Mouse (Mus musculus) MEL (cell line): ENCODE data around the gene Ogfr. TPM values are rescaled to one million over a fixed set of nuclear protein-coding genes. Genes with fewer than 3 reads are reported as not detected.

Experiments used
- DNase-seq: peaks from one replicate; pipeline ENCODE4 v3.0.0; 2011; ENCODE audit warnings: low read depth, low spot score
- H3K27ac ChIP-seq: 2 replicates; pipeline ENCODE4 v1.5.1; 2012; ENCODE audit warnings: low read depth, mild to moderate bottlenecking, control low read depth, low read length, moderate library complexity; ENCODE audit not compliant: control insufficient read depth
- H3K27me3 ChIP-seq, 2 experiments: fragments of 150-350 bp in 1 of 2; sonication (generic) in 1 of 2; 2 replicates each; pipeline ENCODE4 v1.6.1; 2012; ENCODE audit warnings: low read length in 2 of 2, mild to moderate bottlenecking in 2 of 2, improper control_type of control experiment in 1 of 2, moderate library complexity in 1 of 2; ENCODE audit not compliant: insufficient read depth in 2 of 2, control insufficient read depth in 1 of 2
- H3K36me3 ChIP-seq, 2 experiments: 2 replicates each; pipeline ENCODE4 v1.6.1; 2012 to 2014; ENCODE audit warnings: low read length in 2 of 2, improper control_type of control experiment in 1 of 2, inconsistent platforms in 1 of 2, mild to moderate bottlenecking in 1 of 2; ENCODE audit not compliant: insufficient read depth in 2 of 2, control insufficient read depth in 1 of 2
- H3K4me1 ChIP-seq, 2 experiments: fragments of 150-350 bp in 1 of 2; sonication (generic) in 1 of 2; 2 replicates each; pipeline ENCODE4 v1.6.1; 2012; ENCODE audit warnings: low read length in 2 of 2, improper control_type of control experiment in 1 of 2, mild to moderate bottlenecking in 1 of 2; ENCODE audit not compliant: insufficient read depth in 2 of 2, control insufficient read depth in 1 of 2
- H3K4me3 ChIP-seq, 2 experiments: fragments of 150-350 bp in 1 of 2; sonication (generic) in 1 of 2; 2 replicates each; pipeline ENCODE4 v1.5.1; 2012; ENCODE audit warnings: low read depth in 2 of 2, low read length in 2 of 2, mild to moderate bottlenecking in 2 of 2, moderate library complexity in 2 of 2, control low read depth in 1 of 2, improper control_type of control experiment in 1 of 2; ENCODE audit not compliant: control insufficient read depth in 1 of 2, insufficient read depth in 1 of 2
- H3K79me2 ChIP-seq: 2 replicates; pipeline ENCODE4 v1.6.1; 2012; ENCODE audit warnings: mild to moderate bottlenecking, low read length, moderate library complexity; ENCODE audit not compliant: control insufficient read depth, poor library complexity, insufficient read depth
- H3K9ac ChIP-seq: 2 replicates; pipeline ENCODE4 v1.6.1; 2012; ENCODE audit warnings: low read depth, mild to moderate bottlenecking, control low read depth, low read length, moderate library complexity; ENCODE audit not compliant: control insufficient read depth, poor library complexity, severe bottlenecking
- H3K9me3 ChIP-seq: fragments of 150-350 bp; sonication (generic); replicated peaks from 2 replicates; pipeline ENCODE4 v1.6.1; 2012; ENCODE audit warnings: mild to moderate bottlenecking, low read length, improper control_type of control experiment, moderate library complexity; ENCODE audit not compliant: insufficient read depth
- EP300 ChIP-seq, 2 experiments: IDR thresholded peaks; 2 replicates each; pipeline ENCODE4 v1.6.1; 2011; ENCODE audit warnings: improper control_type of control experiment in 2 of 2, low read length in 2 of 2, low read depth in 1 of 2, mild to moderate bottlenecking in 1 of 2
- ETS1 ChIP-seq: IDR thresholded peaks from 2 replicates; pipeline ENCODE4 v1.6.1; 2012; ENCODE audit warnings: low read depth, mild to moderate bottlenecking, inconsistent platforms, low read length, improper control_type of control experiment, moderate library complexity
- GABPA ChIP-seq: IDR thresholded peaks from 2 replicates; pipeline ENCODE4 v1.6.1; 2012; ENCODE audit warnings: low read depth, mild to moderate bottlenecking, inconsistent platforms, low read length, improper control_type of control experiment, moderate library complexity
- GATA1 ChIP-seq: IDR thresholded peaks from 2 replicates; pipeline ENCODE4 v1.6.1; 2011; ENCODE audit warnings: low read depth, low read length, improper control_type of control experiment
- HCFC1 ChIP-seq: IDR thresholded peaks from 2 replicates; pipeline ENCODE4 v1.6.1; 2012; ENCODE audit warnings: low read depth, mild to moderate bottlenecking, inconsistent platforms, low read length, improper control_type of control experiment, moderate library complexity
- JUND ChIP-seq: IDR thresholded peaks from 2 replicates; pipeline ENCODE4 v1.6.1; 2011; ENCODE audit warnings: low read depth, mild to moderate bottlenecking, improper control_type of control experiment, low read length
- MAFK ChIP-seq: IDR thresholded peaks from 2 replicates; pipeline ENCODE4 v1.6.1; 2011; ENCODE audit warnings: low read depth, mild to moderate bottlenecking, low read length, improper control_type of control experiment, borderline replicate concordance
- MAX ChIP-seq: IDR thresholded peaks from 2 replicates; pipeline ENCODE4 v1.6.1; 2011; ENCODE audit warnings: low read length, improper control_type of control experiment
- MEF2A ChIP-seq: IDR thresholded peaks from 2 replicates; pipeline ENCODE4 v1.6.1; 2014; ENCODE audit warnings: low read depth, mild to moderate bottlenecking, inconsistent platforms, low read length, improper control_type of control experiment; ENCODE audit not compliant: poor library complexity, insufficient replicate concordance, severe bottlenecking; ENCODE audit errors: extremely low read depth
- MXI1 ChIP-seq: IDR thresholded peaks from 2 replicates; pipeline ENCODE4 v1.6.1; 2011; ENCODE audit warnings: mild to moderate bottlenecking, low read depth, low read length, improper control_type of control experiment
- MYB ChIP-seq: IDR thresholded peaks from 2 replicates; pipeline ENCODE4 v1.6.1; 2011; ENCODE audit warnings: mild to moderate bottlenecking, low read depth, low read length, improper control_type of control experiment
- MYC ChIP-seq: IDR thresholded peaks from 2 replicates; pipeline ENCODE4 v1.6.1; 2011; ENCODE audit warnings: low read depth, mild to moderate bottlenecking, low read length, improper control_type of control experiment, moderate library complexity
- NELFE ChIP-seq: IDR thresholded peaks from 2 replicates; pipeline ENCODE4 v1.6.1; 2011; ENCODE audit warnings: low read depth, low read length, improper control_type of control experiment
- NRF1 ChIP-seq: IDR thresholded peaks from 2 replicates; pipeline ENCODE4 v1.6.1; 2014; ENCODE audit warnings: low read depth, mild to moderate bottlenecking, inconsistent platforms, low read length, improper control_type of control experiment, moderate library complexity; ENCODE audit not compliant: poor library complexity, insufficient read depth, severe bottlenecking
- POLR2A ChIP-seq, 2 experiments: IDR thresholded peaks; 2 replicates each; pipeline ENCODE4 v1.6.1; 2011 to 2012; ENCODE audit warnings: low read length in 2 of 2, mild to moderate bottlenecking in 2 of 2, control low read depth in 1 of 2, improper control_type of control experiment in 1 of 2, low read depth in 1 of 2, moderate library complexity in 1 of 2; ENCODE audit not compliant: control insufficient read depth in 1 of 2, insufficient read depth in 1 of 2, poor library complexity in 1 of 2
- POLR2AphosphoS5 ChIP-seq: IDR thresholded peaks from 2 replicates; pipeline ENCODE4 v1.6.1; 2012; ENCODE audit warnings: low read depth, borderline replicate concordance, mild to moderate bottlenecking, inconsistent platforms, low read length, moderate library complexity, mixed read lengths
- RAD21 ChIP-seq: IDR thresholded peaks from 2 replicates; pipeline ENCODE4 v1.6.1; 2011; ENCODE audit warnings: mild to moderate bottlenecking, low read depth, low read length, improper control_type of control experiment
- RCOR1 ChIP-seq: IDR thresholded peaks from 2 replicates; pipeline ENCODE4 v1.6.1; 2012; ENCODE audit warnings: low read depth, mild to moderate bottlenecking, inconsistent platforms, low read length, improper control_type of control experiment
- SMC3 ChIP-seq: IDR thresholded peaks from 2 replicates; pipeline ENCODE4 v1.6.1; 2011; ENCODE audit warnings: low read depth, low read length, improper control_type of control experiment
- TAL1 ChIP-seq: IDR thresholded peaks from 2 replicates; pipeline ENCODE4 v1.6.1; 2012; ENCODE audit warnings: mild to moderate bottlenecking, inconsistent platforms, low read length, moderate library complexity, mixed read lengths
- TBP ChIP-seq: IDR thresholded peaks from 2 replicates; pipeline ENCODE4 v1.8.0; 2011; ENCODE audit warnings: low read depth, low read length, improper control_type of control experiment
- TCF12 ChIP-seq: IDR thresholded peaks from 2 replicates; pipeline ENCODE4 v1.6.1; 2014; ENCODE audit warnings: low read depth, mild to moderate bottlenecking, inconsistent platforms, low read length, improper control_type of control experiment, moderate library complexity
- UBTF ChIP-seq: IDR thresholded peaks from 2 replicates; pipeline ENCODE4 v1.6.1; 2012; ENCODE audit warnings: low read depth, mild to moderate bottlenecking, inconsistent platforms, low read length, improper control_type of control experiment, moderate library complexity, borderline replicate concordance; ENCODE audit not compliant: insufficient read depth
- USF1 ChIP-seq: IDR thresholded peaks from 2 replicates; pipeline ENCODE4 v1.6.1; 2014; ENCODE audit warnings: low read depth, mild to moderate bottlenecking, inconsistent platforms, low read length, improper control_type of control experiment, moderate library complexity
- ZC3H11A ChIP-seq: IDR thresholded peaks from 2 replicates; pipeline ENCODE4 v1.6.1; 2012; ENCODE audit warnings: low read depth, mild to moderate bottlenecking, inconsistent platforms, low read length, improper control_type of control experiment
- ZNF384 ChIP-seq: IDR thresholded peaks from 2 replicates; pipeline ENCODE4 v1.6.1; 2012; ENCODE audit warnings: low read depth, mild to moderate bottlenecking, inconsistent platforms, low read length, improper control_type of control experiment
- polyA plus RNA-seq, 2 experiments: library from polyadenylated mRNA; stranded (reverse) in 1 of 2; unstranded in 1 of 2; fragments of >175 nt in 1 of 2; fragments of >200 nt in 1 of 2; gene quantifications; 2 replicates each; pipeline versions ENCODE4 v1.2.1 to v1.2.4; 2012; ENCODE audit warnings: low replicate concordance in 2 of 2, low read depth in 1 of 2; ENCODE audit not compliant: insufficient read length in 2 of 2, insufficient read depth in 1 of 2, missing spikeins in 1 of 2
- total RNA-seq: library from RNA; depleted of rRNA; stranded (reverse); fragments of 300-350 nt; gene quantifications from 2 replicates; pipeline ENCODE4 v1.2.3, GENCODE M21; 2012

Gene Ogfr
- total and polyA plus RNA-seq, 3 experiments, result 38.6 to 44.7 TPM; not detected in 1

GRCm38 (mm10) chr2:180604781-180605180 is 15.7 kb downstream of the Ogfr start (continued):
- TF ChIP-seq MEF2A, result no peak

DNA sequence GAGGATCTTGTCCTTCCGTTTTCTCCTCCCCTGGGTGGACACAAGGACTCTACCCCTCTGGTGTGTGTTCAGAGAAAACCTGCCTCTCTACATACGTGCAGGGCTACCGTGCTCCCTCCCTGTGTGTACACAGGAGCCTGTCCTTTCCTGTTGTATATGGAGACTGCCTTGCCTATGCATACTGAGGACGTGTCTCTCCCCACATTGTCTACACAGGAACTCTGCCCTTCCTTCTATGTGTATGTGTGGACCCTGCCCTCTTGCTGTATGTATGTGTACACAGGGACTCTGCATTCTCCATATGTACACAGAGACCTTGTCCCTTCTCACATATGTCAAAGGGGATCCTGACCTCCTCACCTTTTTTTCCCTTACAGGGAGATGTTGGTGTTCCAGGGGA is 21.2 kb downstream of the Ogfr start:
- H3K9me3 ChIP-seq, result no peaks in the 10 kb centered on the region
- H3K27ac ChIP-seq, result no peak overlapping the region
- no peak for DNase-seq
- H3K27me3 ChIP-seq, result 0 out of 4 replicates have a peak, but pooled peaks cover 0 to 3% of the 10 kb centered on the region in 2 experiments
- H3K36me3 ChIP-seq, result no peaks in the 10 kb centered on the region
- TF ChIP-seq MYB (no peak), RAD21 (no peak), SMC3 (no peak), NRF1 (no peak), HCFC1 (no peak), JUND (no peak), ETS1 (no peak), TAL1 (no peak), TBP (no peak), RCOR1 (no peak), TCF12 (no peak), UBTF (no peak), GABPA (no peak), NELFE (no peak), ZNF384 (no peak)
- no peaks in the 10 kb centered on the region for H3K4me1 ChIP-seq
- no peak overlapping the region for H3K9ac ChIP-seq
- H3K4me3 ChIP-seq, result no peak overlapping the region
- no peaks in the 10 kb centered on the region for H3K79me2 ChIP-seq

DNA sequence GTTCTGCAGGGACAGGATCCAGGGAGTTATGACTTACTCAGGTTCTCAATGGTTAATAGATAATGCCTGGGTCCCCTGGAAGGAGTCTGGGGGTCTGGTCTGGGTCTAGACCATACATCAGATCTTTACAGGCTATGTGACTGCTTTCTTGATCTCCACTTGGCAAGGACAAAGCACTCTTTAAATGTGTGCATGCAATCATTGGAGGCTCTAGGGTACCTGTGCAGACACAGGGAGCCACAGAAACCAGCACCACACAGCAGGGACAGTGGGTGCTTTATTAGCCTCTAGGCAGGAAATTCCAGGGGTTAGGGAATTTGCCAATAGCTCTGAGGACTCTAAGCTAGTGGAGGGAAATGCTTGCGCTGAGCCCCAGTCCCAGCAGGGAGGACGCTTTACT is 22.8 kb downstream of the Ogfr start:
- Histone ChIP-seq H3K9ac (no peak overlapping the region), H3K36me3 (no peaks in the 10 kb centered on the region), H3K27me3 (0 out of 4 replicates have a peak, but pooled peaks cover 0 to 3% of the 10 kb centered on the region in 2 experiments), H3K4me1 (no peaks in the 10 kb centered on the region), H3K9me3 (no peaks in the 10 kb centered on the region), H3K79me2 (no peaks in the 10 kb centered on the region), H3K4me3 (no peak overlapping the region), H3K27ac (no peak overlapping the region)
- TF ChIP-seq ZNF384 (no peak), GATA1 (no peak), MEF2A (no peak), MYC (no peak), TAL1 (no peak), EP300 (IDR thresholded peaks at IDR 0.05; ENCODE audit: low read depth in 1 of 2, low read length in 2 of 2) (no peak), POLR2AphosphoS5 (no peak), MAX (no peak), JUND (no peak), POLR2A (IDR thresholded peaks at IDR 0.05; ENCODE audit: control insufficient read depth in 1 of 2, insufficient read depth in 1 of 2, low read depth in 1 of 2, low read length in 2 of 2, poor library complexity in 1 of 2) (no peak), MXI1 (no peak), ETS1 (no peak), TBP (no peak), MAFK (no peak), USF1 (no peak), ZC3H11A (no peak)
- no peak for DNase-seq
